Mouse (Mus musculus) myocyte (in vitro differentiated cells): ENCODE results near the gene Znhit2.

ENCODE experiments used
- POLR2A ChIP-seq: IDR thresholded peaks from one replicate; pipeline ENCODE4 v1.6.1; 2011; ENCODE audit warnings: low read depth, mild to moderate bottlenecking, control low read depth, moderate library complexity; ENCODE audit not compliant: insufficient read length
- TCF12 ChIP-seq: IDR thresholded peaks from one replicate; pipeline ENCODE4 v1.6.1; 2011; ENCODE audit warnings: mild to moderate bottlenecking, control low read depth; ENCODE audit not compliant: poor library complexity, insufficient read depth, severe bottlenecking
- TCF3 ChIP-seq: IDR thresholded peaks from one replicate; pipeline ENCODE4 v1.6.1; 2011; ENCODE audit warnings: low read depth, control low read depth; ENCODE audit not compliant: insufficient read length

DNA sequence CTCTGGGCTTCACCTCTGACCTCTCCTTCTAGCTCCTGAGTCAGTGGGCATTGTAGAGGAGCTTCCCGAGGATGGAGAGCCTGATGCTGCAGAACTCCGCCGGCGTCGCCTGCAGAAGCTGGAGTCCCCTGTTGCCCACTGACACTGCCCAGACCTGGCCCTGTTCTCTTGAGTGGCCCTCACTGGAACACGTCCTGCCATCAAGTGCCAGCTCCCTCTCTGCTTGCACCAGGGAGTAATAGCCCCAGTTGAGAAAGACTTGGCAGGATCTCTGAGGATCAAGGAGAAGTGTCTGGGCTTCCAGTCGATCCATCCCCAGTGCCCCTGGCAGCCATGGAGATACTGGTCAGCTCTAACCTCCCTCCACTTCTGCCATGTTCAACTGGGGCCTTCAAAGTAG lies 8.5 kb upstream of the Znhit2 start:
- TF ChIP-seq TCF12 (no peak), TCF3 (no peak), POLR2A (peak; percentile 28)
